Mouse (Mus musculus): ENCODE data around the gene Zmynd8.

Gene Zmynd8

DNA sequence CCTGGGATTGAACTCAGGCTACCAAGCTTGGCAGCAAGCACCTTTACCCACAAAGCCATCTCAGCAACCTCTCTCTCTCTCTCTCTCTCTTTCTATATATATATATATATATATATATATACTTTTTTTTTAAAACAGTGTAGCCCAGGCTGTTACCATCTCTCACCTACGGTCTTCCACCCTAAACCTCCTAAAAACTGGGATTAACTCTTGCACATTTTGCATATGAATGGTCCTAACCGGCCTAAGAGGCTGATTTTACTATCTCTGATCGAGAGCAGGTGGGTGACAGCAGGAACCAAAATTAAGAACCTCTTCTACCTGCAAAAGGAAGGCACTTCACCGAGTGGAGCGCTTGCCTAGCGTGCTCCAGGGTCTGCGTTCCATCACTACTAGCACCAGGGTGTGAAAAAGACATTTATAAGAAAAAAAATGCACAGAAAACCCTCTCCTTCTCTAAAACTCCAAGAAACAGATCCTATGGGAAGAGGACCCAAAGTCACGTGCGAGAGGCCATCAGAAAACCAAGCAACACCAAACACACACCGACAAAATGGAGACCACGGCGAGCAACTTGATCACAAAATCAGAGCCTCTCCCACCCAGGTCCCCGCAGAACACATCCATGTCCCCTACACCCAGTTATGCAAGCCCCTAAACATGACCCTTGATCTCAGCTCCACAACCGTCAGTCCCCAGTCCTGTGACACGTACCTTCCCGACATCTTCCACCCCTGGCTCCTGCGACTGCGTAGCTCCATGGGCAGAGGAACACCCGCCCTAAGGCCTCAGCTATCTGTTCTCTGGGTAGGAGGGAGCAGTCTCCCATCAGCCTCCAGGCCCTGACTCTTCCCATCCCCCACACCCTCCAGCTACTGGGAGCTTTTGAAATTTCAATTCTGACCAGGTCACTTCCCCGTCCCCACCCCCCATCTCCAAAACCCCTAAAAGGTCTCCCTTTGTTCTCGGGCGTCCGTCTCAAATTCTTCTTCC lies at the start of gene Zmynd8:
TSS of gene Zmynd8 (minus strand) at position 815 of the 993 bp plus-strand sequence.
- no peak for DNase-seq (ENCODE audit: low read depth, low spot score)

DNA sequence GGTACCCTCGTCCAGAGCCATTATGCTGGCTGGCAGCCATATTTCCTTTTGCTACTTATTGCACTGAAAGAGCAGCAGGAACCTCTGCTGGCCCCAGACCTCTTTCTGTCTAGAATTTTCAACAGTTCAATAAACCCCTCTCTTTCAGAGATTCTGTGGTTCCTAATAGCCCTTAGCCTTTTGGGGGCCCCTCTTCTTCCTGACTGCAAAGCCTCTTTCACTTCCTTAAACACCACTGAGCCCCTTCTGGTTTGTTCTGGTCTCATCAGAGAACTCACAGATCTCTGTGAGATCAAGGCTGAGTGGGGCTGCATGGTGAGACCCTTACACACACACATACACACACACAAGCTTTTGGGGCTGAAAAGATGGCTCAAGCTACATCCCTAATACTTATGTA lies 49.2 kb upstream of the Zmynd8 start:
- no peak for DNase-seq (ENCODE audit: low read depth, low spot score)

- DNase-seq (ENCODE audit: low read depth, low spot score) = no peak
Observed at GRCm38 (mm10) chr2:165946046-165946564, 47.3 kb upstream of the Zmynd8 start.

- no peak for DNase-seq (ENCODE audit: low read depth, low spot score)
Observed at GRCm38 (mm10) chr2:165944576-165945351, 45.9 kb upstream of the Zmynd8 start.

DNA sequence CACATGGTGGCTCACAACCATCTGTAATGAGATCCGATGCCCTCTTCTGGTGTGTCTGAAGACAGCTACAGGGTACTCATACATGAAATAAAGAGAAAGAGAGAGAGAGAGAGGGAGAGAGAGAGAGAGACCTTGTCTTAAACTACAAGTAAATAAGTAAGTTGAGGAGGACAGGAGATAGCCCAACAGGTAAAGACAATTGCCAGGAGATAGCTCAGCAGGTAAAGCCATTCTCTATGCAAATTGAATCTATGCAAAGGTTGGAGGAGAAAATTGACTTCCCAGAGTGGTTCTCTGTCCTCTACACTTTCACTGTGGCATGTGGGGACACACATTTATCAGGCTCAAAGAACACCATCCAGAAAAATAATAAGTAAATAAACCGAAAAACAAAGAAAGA lies 44.3 kb upstream of the Zmynd8 start:
- DNase-seq (ENCODE audit: low read depth, low spot score) = no peak

DNA sequence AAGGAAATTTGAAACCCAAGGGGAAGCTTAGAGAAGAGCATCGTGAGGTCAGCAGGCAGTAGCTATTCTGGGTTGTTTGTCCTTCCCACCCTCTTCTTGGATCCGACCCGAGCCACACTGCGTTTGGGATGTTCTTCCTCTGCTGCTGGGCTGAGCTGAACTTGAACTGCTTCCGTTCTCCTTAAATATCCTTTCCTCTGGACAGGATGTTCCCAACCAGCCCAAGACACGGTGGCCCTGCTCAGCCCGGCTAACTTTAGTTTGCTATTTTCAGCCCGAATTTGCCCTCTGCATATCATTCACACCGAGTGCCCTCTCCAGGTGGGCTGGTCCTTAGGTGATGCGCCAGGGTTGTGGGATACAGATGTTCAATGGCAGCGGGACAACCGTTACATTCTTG lies 37.3 kb upstream of the Zmynd8 start:
- no peak for DNase-seq (ENCODE audit: low read depth, low spot score)

- DNase-seq (ENCODE audit: low read depth, low spot score) = no peak
Observed at GRCm38 (mm10) chr2:165927705-165928104, 28.9 kb upstream of the Zmynd8 start.

DNA sequence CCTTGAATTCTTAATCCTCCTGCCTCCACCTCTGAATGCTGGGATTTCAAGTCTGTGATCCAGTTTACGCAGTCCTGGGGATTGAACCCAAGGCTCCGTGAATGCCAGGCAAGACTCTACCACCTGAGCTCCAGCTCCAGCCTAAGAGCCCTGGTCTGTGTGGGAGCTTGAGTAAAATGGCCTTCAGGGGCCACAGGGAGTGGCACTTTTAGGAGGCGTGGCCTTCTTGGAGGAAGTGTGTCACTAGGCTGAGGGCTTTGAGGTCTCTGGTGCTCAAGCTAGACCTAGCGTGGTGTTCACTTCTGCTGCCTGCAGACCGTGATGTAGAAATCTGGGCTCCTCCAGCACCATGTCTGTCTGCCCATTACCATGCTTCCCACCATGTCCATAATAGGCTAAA lies 27.4 kb upstream of the Zmynd8 start:
- no peak for DNase-seq (ENCODE audit: low read depth, low spot score)

DNA sequence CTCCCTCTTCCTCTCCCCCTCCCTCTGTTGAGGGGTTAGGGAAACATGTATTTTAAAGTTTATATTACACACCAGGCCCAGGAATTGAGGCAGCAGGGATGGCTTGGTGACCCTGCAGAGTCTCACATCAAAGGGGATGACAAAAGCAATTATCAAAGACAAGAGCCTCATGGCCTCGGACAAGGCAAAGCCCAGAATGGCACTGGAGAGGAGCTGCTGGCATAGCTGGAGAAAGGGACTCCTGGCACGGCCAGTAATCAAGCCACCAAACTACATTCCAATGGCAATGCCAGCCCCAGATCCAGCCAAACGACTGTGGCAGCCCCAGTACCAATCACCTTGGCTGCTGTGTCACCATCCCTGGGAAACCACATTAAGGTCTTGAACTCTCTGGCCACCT lies 26.3 kb upstream of the Zmynd8 start:
- DNase-seq (ENCODE audit: low read depth, low spot score) = no peak

GRCm38 (mm10) chr2:165924695-165925094 lies 25.9 kb upstream of the Zmynd8 start:
- DNase-seq (ENCODE audit: low read depth, low spot score) = no peak

DNA sequence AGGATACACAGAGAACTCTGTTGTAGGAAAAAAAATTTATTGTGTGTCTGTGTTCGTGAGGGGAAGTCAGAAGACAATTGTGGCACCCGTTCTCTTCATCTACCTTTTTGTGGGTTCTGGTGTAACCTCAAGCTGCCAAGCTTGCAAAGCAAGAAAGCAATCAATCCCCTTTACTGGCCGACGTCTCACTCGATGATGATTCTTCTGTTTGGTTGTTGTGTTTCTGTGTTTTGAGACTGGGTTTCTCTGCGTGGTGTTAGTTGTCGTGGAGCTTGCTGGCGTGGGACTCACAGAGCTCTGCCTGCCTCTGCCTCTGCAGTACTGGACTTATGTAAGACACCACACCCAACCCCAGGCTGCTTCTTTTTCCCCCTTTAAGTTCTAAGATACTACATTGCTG lies 24.9 kb upstream of the Zmynd8 start:
- DNase-seq (ENCODE audit: low read depth, low spot score) = no peak

DNA sequence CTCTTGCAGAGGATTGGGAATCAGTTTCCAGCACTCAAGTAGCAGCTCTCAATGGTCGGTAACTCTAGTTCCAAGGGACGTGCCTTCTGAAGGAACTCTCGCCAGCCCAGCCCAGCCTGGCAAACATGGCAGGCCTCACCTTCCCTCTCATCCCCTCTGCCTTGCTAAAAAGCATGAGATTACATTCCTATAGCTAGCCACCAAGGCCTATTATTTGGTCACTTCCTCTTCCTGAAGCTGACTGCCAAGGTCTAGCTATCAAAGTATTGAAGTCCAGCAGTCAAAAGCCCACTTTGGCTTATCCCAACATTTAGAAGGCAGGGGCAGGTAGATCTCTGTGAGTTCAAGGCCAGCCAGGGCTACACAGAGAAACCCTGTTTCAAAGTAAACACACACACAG lies 24.2 kb upstream of the Zmynd8 start:
- DNase-seq (ENCODE audit: low read depth, low spot score) = no peak

DNA sequence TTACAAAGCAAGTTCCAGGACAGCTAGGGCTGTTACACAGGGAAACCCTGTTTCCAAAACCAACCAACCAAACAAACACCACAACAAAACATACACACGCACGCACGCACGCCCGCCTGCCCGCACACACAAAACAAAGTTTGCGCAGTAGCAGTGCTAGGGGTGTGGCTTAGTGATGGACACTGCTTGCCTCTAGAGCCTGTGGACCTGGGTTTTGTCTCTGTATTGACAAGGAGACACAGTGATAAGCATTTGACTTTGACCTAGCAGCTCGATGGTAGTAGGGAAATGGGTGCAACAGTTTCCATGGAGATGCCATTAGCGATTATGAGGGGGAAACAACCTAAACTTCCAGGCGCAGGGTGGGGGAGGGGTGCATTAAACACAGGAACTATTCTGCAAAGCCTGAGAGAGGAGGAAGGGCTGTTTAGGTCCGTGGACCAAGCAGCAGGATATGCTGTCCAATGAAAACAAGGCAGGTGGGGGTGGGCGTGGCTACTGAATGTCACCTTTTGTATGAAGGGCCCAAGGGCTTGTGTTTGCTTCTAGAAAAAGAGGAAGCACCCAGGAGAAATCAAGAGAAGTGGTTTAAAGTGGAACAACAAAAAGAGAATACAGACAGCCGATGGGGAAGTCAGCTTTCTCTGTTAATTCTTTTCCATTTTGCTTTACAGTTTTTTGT lies 23.4 kb upstream of the Zmynd8 start:
- no peak for DNase-seq (ENCODE audit: low read depth, low spot score)

GRCm38 (mm10) chr2:165914298-165914697 lies 15.5 kb upstream of the Zmynd8 start:
- peak; percentile 55 for DNase-seq (ENCODE audit: low read depth, low spot score)

- no peak for DNase-seq (ENCODE audit: low read depth, low spot score)
Observed at GRCm38 (mm10) chr2:165913073-165913472, 14.3 kb upstream of the Zmynd8 start.

DNA sequence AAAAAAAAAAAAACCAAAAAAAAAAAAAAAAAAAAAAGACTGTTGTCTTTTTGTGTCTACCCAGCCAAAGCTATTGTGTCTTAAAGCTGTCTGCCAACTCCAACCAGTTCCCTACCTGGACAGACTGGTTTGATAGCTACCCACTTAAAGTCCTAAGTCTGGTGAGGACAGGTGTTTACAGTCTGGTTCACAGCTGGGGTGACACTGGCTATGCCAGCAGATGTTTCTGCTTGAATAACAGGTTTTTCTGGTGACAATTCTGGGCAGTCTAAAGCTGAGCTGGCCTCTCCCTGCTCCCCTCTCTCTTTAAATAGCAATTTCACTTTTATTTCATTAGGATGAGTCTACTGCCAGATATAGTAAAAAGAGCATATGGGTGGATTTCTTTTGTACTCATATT lies 10.9 kb upstream of the Zmynd8 start:
- no peak for DNase-seq (ENCODE audit: low read depth, low spot score)

GRCm38 (mm10) chr2:165907199-165907598 lies 8.4 kb upstream of the Zmynd8 start:
- no peak for DNase-seq (ENCODE audit: low read depth, low spot score)

DNA sequence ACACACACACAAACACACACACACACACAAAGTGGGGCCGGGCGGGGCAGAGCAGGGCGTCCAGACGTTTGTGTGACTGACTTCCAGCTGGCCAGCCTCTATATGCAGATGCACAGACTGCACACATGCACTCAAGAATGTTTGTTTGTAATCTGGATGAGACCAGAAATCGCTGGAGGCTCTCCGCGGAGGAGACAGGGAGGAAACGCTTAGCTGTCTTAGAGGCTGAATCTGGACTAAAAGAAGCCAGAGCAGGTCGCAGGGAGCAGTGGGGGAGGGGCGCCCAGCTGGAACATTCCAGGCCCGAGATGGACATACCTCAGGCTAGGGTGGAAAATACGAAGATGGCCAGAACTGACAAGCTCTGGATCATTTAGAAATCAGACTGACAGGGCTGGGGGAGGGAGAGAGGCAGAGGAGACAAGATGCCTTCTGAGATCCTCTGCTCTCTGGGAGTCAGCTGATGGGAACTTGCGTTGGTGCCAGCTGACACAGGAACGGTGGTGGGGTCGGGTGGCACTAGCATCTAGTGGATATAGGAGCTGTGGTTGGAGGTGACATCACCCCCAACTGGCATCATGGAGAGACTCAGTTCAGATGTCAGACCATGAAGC lies 7.6 kb upstream of the Zmynd8 start:
- DNase-seq (ENCODE audit: low read depth, low spot score) = no peak

DNA sequence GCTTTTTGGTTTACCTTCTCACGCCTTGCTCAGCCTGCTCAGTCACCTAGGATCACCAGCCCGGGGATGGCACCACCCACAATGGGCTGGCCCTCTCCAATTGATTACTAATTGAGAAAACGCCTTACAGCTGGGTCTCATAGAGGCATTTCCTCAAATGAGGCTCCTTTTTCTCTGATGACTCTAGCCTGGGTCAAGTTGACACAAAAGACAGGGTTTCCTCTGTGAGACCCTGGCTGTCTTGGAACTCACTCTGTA lies 2.2 kb upstream of the Zmynd8 start:
- no peak for DNase-seq (ENCODE audit: low read depth, low spot score)

- no peak for DNase-seq (ENCODE audit: low read depth, low spot score)
Observed at GRCm38 (mm10) chr2:165900351-165901126, 1.7 kb upstream of the Zmynd8 start.

- no peak for DNase-seq (ENCODE audit: low read depth, low spot score)
Observed at GRCm38 (mm10) chr2:165899923-165900322, 1.1 kb upstream of the Zmynd8 start.
